Mouse (Mus musculus): ENCODE data around the gene Sel1l3. TPM values are rescaled to one million over a fixed set of nuclear protein-coding genes. Genes with fewer than 3 reads are reported as not detected.

Sel1l3 gene
- total RNA-seq, 2 experiments from 2014 or later = 1.3 to 2.5 TPM

GRCm38 (mm10) chr5:53147418-53147817 lies 66.3 kb downstream of the Sel1l3 start:
- DNase-seq (ENCODE audit: low spot score in 2 of 2) = no peak

GRCm38 (mm10) chr5:53146684-53147061 lies 67.1 kb downstream of the Sel1l3 start:
- DNase-seq (ENCODE audit: low spot score in 2 of 2) = no peak

- DNase-seq (ENCODE audit: low spot score in 2 of 2) = no peak
These were observed 67.6 kb downstream of the Sel1l3 start for GRCm38 (mm10) chr5:53146049-53146683.

- no peak for DNase-seq (ENCODE audit: low spot score in 2 of 2)
These were observed 71.1 kb downstream of the Sel1l3 start for GRCm38 (mm10) chr5:53142587-53142986.

- no peak for DNase-seq (ENCODE audit: low spot score in 2 of 2)
These were observed 73.4 kb downstream of the Sel1l3 start for GRCm38 (mm10) chr5:53140158-53140927.

- no peak for DNase-seq (ENCODE audit: low spot score in 2 of 2)
These were observed 74.2 kb downstream of the Sel1l3 start for GRCm38 (mm10) chr5:53139566-53139965.

- DNase-seq (ENCODE audit: low spot score in 2 of 2) = no peak
These were observed 74.6 kb downstream of the Sel1l3 start for GRCm38 (mm10) chr5:53139140-53139539.

- no peak for DNase-seq (ENCODE audit: low spot score in 2 of 2)
These were observed 75.7 kb downstream of the Sel1l3 start for GRCm38 (mm10) chr5:53138025-53138424.

- DNase-seq (ENCODE audit: low spot score in 2 of 2) = no peak
These were observed 77.7 kb downstream of the Sel1l3 start for GRCm38 (mm10) chr5:53135984-53136383.

GRCm38 (mm10) chr5:53134003-53134402 lies 79.7 kb downstream of the Sel1l3 start:
- DNase-seq (ENCODE audit: low spot score in 2 of 2) = no peak

GRCm38 (mm10) chr5:53124701-53125100 lies 89.0 kb downstream of the Sel1l3 start:
- DNase-seq (ENCODE audit: low spot score in 2 of 2) = no peak

- DNase-seq (ENCODE audit: low spot score in 2 of 2) = no peak
These were observed 90.0 kb downstream of the Sel1l3 start for GRCm38 (mm10) chr5:53123525-53124286.

- DNase-seq (ENCODE audit: low spot score in 2 of 2) = no peak
These were observed 94.0 kb downstream of the Sel1l3 start for GRCm38 (mm10) chr5:53119689-53120088.

- no peak for DNase-seq (ENCODE audit: low spot score in 2 of 2)
These were observed 95.5 kb downstream of the Sel1l3 start for GRCm38 (mm10) chr5:53118212-53118611.

GRCm38 (mm10) chr5:53114616-53115267 lies 99.0 kb downstream of the Sel1l3 start:
- DNase-seq (ENCODE audit: low spot score in 2 of 2) = no peak

- DNase-seq (ENCODE audit: low spot score in 2 of 2) = no peak
These were observed 100.8 kb downstream of the Sel1l3 start for GRCm38 (mm10) chr5:53112942-53113341.

GRCm38 (mm10) chr5:53111036-53111435 lies 102.7 kb downstream of the Sel1l3 start:
- no peak for DNase-seq (ENCODE audit: low spot score in 2 of 2)

- DNase-seq (ENCODE audit: low spot score in 2 of 2) = no peak
These were observed 103.5 kb downstream of the Sel1l3 start for GRCm38 (mm10) chr5:53110225-53110624.

GRCm38 (mm10) chr5:53108668-53109067 lies 105.1 kb downstream of the Sel1l3 start:
- DNase-seq (ENCODE audit: low spot score in 2 of 2) = no peak

GRCm38 (mm10) chr5:53108026-53108425 lies 105.7 kb downstream of the Sel1l3 start:
- DNase-seq (ENCODE audit: low spot score in 2 of 2) = no peak

GRCm38 (mm10) chr5:53106731-53107130 lies 107.0 kb downstream of the Sel1l3 start:
- DNase-seq (ENCODE audit: low spot score in 2 of 2) = no peak
